Mouse (Mus musculus): ENCODE data around the gene Lin9. TPM values are rescaled to one million over a fixed set of nuclear protein-coding genes. Genes with fewer than 3 reads are reported as not detected.
"Not testable (repeated sequence)": the region's sequence is repeated elsewhere in the genome, so short reads cannot be mapped to it uniquely, and the experiment has no call there.

The Lin9 gene
- 11.7 and 13.5 TPM in 2 replicates for polyA plus RNA-seq (2015; fragmentation: Nextera tagmentation; extraction: Ambion mirVana)

GRCm38 (mm10) chr1:180641137-180641517 lies at the start of gene Lin9:
Gene Lin9 (plus strand): TSS chr1:180641150.
- peak; percentile 94 for ATAC-seq (ENCODE audit: low read depth)
- H3K27ac ChIP-seq (replicated peaks), result peak within 1 kb of the TSS; percentile 91
- WGBS, result 0% methylated on average over 46 of the region's 47 CpGs

GRCm38 (mm10) chr1:180600578-180600977 lies 40.4 kb upstream of the Lin9 start:
- no peak for ATAC-seq (ENCODE audit: low read depth)
- WGBS, result 87% methylated on average over 6 of the region's 6 CpGs
- no peaks in the 10 kb centered on the region for H3K9me3 ChIP-seq

More at GRCm38 (mm10) chr1:180641137-180641517, at the start of gene Lin9:
- Histone ChIP-seq H3K36me3 (no peaks in the 10 kb centered on the region), H3K9me3 (no peaks in the 10 kb centered on the region), H3K27me3 (no peaks in the 10 kb centered on the region), H3K4me2 (peak within 1 kb of the TSS; percentile 90), H3K4me1 (replicated peaks) (peaks cover 34% of the 10 kb centered on the region), H3K9ac (peak within 1 kb of the TSS; percentile 82), H3K4me3 (peak within 1 kb of the TSS; percentile 96)

GRCm38 (mm10) chr1:180601806-180602205 lies 39.1 kb upstream of the Lin9 start:
- ATAC-seq (ENCODE audit: low read depth), result no peak
- Histone ChIP-seq H3K9ac (no peak overlapping the region), H3K27me3 (no peaks in the 10 kb centered on the region), H3K9me3 (no peaks in the 10 kb centered on the region), H3K27ac (replicated peaks) (no peak overlapping the region), H3K4me3 (no peak overlapping the region), H3K36me3 (peaks cover 76% of the 10 kb centered on the region), H3K4me1 (replicated peaks) (no peaks in the 10 kb centered on the region), H3K4me2 (no peak overlapping the region)
- WGBS, result 93% methylated on average over 6 of the region's 6 CpGs

More at GRCm38 (mm10) chr1:180600578-180600977, 40.4 kb upstream of the Lin9 start:
- Histone ChIP-seq H3K9ac (no peak overlapping the region), H3K4me1 (replicated peaks) (no peaks in the 10 kb centered on the region), H3K27me3 (no peaks in the 10 kb centered on the region), H3K4me2 (no peak overlapping the region), H3K4me3 (no peak overlapping the region), H3K36me3 (peaks cover 89% of the 10 kb centered on the region), H3K27ac (replicated peaks) (no peak overlapping the region)

DNA sequence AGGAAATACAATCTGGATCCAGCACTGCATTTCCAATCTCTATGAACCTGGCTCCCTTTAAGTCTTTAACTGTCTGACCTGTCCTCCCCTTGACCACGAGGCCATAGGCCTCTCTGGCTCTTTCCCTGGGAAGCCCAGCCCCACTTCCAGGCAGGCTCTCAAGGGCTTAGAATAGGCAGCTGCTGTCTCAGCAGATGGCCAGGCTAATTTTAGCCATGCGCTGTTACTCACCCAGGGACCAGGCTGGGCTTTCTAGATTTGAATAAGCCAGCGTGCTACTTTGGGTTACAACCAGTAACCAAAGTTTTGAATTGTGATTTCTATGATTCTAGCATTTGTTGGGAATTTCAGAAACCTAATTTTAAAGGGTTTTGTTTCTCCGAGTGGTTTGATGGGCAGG lies 36.4 kb upstream of the Lin9 start:
- H3K4me2 ChIP-seq, result no peak overlapping the region
- H3K36me3 ChIP-seq, result peaks cover 49% of the 10 kb centered on the region
- no peak for ATAC-seq (ENCODE audit: low read depth)
- H3K4me3 ChIP-seq, result no peak overlapping the region
- no peaks in the 10 kb centered on the region for H3K4me1 ChIP-seq (replicated peaks)
- WGBS, result 74% methylated on average over 4 of the region's 4 CpGs
- H3K27me3 ChIP-seq, result no peaks in the 10 kb centered on the region
- H3K9ac ChIP-seq, result no peak overlapping the region
- no peaks in the 10 kb centered on the region for H3K9me3 ChIP-seq
- H3K27ac ChIP-seq (replicated peaks), result no peak overlapping the region

GRCm38 (mm10) chr1:180606106-180606505 lies 34.8 kb upstream of the Lin9 start:
- no peak overlapping the region for H3K27ac ChIP-seq (replicated peaks)
- H3K27me3 ChIP-seq, result no peaks in the 10 kb centered on the region
- H3K4me3 ChIP-seq, result no peak overlapping the region
- no peaks in the 10 kb centered on the region for H3K9me3 ChIP-seq
- ATAC-seq (ENCODE audit: low read depth), result no peak
- WGBS, result 73% methylated on average over 3 of the region's 3 CpGs
- H3K4me2 ChIP-seq, result no peak overlapping the region
- H3K4me1 ChIP-seq (replicated peaks), result no peaks in the 10 kb centered on the region
- peaks cover 33% of the 10 kb centered on the region for H3K36me3 ChIP-seq
- H3K9ac ChIP-seq, result no peak overlapping the region

DNA sequence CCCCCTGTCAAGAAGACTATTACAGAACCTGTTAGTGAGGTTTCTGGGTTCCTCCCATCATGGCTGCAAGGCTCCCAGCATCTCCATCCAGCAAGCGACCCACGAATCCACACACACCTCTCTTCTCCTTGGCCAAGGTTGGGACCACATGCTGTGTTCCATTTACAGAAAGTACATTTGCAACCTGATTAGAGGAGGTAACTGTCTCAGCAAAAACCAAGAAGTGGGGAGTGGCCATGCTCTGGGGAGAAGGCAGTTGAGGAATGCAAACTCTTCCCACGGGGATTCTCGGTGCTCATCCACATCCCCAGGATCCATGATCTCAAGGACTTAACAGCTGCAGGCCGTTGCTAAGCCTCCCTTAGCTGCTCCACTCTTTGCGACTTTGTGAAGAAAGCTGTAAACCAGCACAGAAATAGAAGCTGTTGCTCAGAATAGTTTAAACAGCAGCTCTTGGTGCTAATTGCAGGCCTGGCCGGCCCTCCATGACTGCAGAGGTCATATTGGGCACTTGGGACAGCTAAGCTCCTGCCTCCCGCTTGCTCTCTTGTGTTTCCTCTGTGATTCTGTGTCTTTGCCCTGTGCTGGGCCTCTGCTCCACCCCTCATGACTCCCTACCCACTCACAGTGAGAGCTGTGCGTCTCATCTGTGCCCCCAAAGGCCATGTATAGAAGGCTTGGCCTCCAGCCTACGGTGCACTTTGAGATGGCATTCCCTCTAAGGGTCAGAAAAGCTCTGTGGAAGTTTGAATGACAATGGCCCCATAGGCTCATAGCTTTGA lies 34.0 kb upstream of the Lin9 start:
- H3K9ac ChIP-seq, result no peak overlapping the region
- ATAC-seq (ENCODE audit: low read depth), result no peak
- no peak overlapping the region for H3K27ac ChIP-seq (replicated peaks)
- no peaks in the 10 kb centered on the region for H3K27me3 ChIP-seq
- no peaks in the 10 kb centered on the region for H3K9me3 ChIP-seq
- no peaks in the 10 kb centered on the region for H3K4me1 ChIP-seq (replicated peaks)
- 66% methylated on average over 10 of the region's 10 CpGs for WGBS
- peaks cover 25% of the 10 kb centered on the region for H3K36me3 ChIP-seq
- no peak overlapping the region for H3K4me2 ChIP-seq
- no peak overlapping the region for H3K4me3 ChIP-seq

GRCm38 (mm10) chr1:180607578-180607879 lies 33.4 kb upstream of the Lin9 start:
- WGBS, result 87% methylated on average over 2 of the region's 2 CpGs
- H3K27me3 ChIP-seq, result no peaks in the 10 kb centered on the region
- peaks cover 20% of the 10 kb centered on the region for H3K36me3 ChIP-seq
- ATAC-seq (ENCODE audit: low read depth), result no peak
- H3K4me2 ChIP-seq, result no peak overlapping the region
- H3K4me3 ChIP-seq, result no peak overlapping the region
- no peak overlapping the region for H3K9ac ChIP-seq
- H3K9me3 ChIP-seq, result no peaks in the 10 kb centered on the region
- H3K4me1 ChIP-seq (replicated peaks), result no peaks in the 10 kb centered on the region
- no peak overlapping the region for H3K27ac ChIP-seq (replicated peaks)

DNA sequence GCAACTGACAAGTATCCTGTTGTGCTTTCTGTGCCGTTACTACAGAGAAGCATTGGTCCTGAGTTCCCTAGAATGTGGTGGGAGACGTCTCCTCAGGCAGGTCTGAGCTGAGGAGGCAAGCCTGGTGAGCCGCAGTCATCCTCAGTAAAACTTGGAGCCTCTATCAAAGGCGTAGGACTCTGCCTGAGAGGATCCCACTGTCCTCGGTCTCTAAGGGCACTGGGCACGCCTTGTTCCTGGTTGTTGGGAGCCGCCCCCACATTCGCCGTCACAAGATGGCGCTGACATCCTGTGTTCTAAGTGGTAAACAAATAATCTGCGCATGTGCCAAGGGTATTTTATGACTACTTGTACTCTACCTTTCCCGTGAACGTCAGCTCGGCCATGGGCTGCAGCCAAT lies 29.1 kb upstream of the Lin9 start:
- H3K4me3 ChIP-seq, result not testable (repeated sequence)
- WGBS, result 92% methylated on average over 11 of the region's 14 CpGs

GRCm38 (mm10) chr1:180616762-180617161 lies 24.2 kb upstream of the Lin9 start:
- WGBS, result 98% methylated on average over 3 of the region's 3 CpGs
- H3K36me3 ChIP-seq, result no peaks in the 10 kb centered on the region
- ATAC-seq (ENCODE audit: low read depth), result no peak

More for the DNA sequence above, 29.1 kb upstream of the Lin9 start:
- H3K4me1 ChIP-seq (replicated peaks); H3K4me2 ChIP-seq; ATAC-seq (ENCODE audit: low read depth); H3K9me3 ChIP-seq; H3K9ac ChIP-seq; H3K36me3 ChIP-seq; H3K27me3 ChIP-seq; H3K27ac ChIP-seq (replicated peaks): not testable (repeated sequence)

DNA sequence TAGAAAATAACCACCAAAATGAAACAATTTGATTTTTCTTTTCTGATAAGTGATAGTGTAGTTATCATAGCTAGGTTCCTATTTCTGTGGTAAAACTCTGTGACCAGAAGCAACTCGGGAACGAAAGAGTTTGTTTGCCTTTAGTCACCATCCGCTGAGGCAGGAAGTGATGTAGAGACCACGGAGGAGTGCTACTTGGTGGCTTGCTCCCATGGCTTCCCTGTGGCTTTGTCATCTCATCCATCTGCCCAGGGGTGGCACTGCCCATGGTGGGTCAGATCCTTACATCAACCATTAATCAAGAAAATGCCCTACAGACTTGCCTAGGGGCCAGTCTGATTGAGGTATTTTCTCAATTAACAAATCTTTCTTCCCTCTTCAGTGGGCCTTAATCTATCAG lies 18.6 kb upstream of the Lin9 start:
- no peaks in the 10 kb centered on the region for H3K9me3 ChIP-seq
- H3K4me2 ChIP-seq, result no peak overlapping the region
- H3K4me1 ChIP-seq (replicated peaks), result no peaks in the 10 kb centered on the region
- H3K4me3 ChIP-seq, result no peak overlapping the region
- no peaks in the 10 kb centered on the region for H3K36me3 ChIP-seq
- H3K9ac ChIP-seq, result no peak overlapping the region
- no peaks in the 10 kb centered on the region for H3K27me3 ChIP-seq
- no peak overlapping the region for H3K27ac ChIP-seq (replicated peaks)
- WGBS, result 90% methylated on average over 4 of the region's 4 CpGs
- no peak for ATAC-seq (ENCODE audit: low read depth)

More at GRCm38 (mm10) chr1:180616762-180617161, 24.2 kb upstream of the Lin9 start:
- Histone ChIP-seq H3K9me3 (no peaks in the 10 kb centered on the region), H3K27ac (replicated peaks) (no peak overlapping the region), H3K4me2 (no peak overlapping the region), H3K4me3 (no peak overlapping the region), H3K4me1 (replicated peaks) (no peaks in the 10 kb centered on the region), H3K9ac (no peak overlapping the region), H3K27me3 (no peaks in the 10 kb centered on the region)

GRCm38 (mm10) chr1:180623911-180624310 lies 17.0 kb upstream of the Lin9 start:
- no peak overlapping the region for H3K9ac ChIP-seq
- no peak overlapping the region for H3K4me3 ChIP-seq
- H3K4me2 ChIP-seq, result no peak overlapping the region
- no peaks in the 10 kb centered on the region for H3K36me3 ChIP-seq
- 93% methylated on average over 2 of the region's 2 CpGs for WGBS
- no peaks in the 10 kb centered on the region for H3K4me1 ChIP-seq (replicated peaks)
- no peak for ATAC-seq (ENCODE audit: low read depth)
- H3K27me3 ChIP-seq, result no peaks in the 10 kb centered on the region
- H3K9me3 ChIP-seq, result no peaks in the 10 kb centered on the region
- no peak overlapping the region for H3K27ac ChIP-seq (replicated peaks)

DNA sequence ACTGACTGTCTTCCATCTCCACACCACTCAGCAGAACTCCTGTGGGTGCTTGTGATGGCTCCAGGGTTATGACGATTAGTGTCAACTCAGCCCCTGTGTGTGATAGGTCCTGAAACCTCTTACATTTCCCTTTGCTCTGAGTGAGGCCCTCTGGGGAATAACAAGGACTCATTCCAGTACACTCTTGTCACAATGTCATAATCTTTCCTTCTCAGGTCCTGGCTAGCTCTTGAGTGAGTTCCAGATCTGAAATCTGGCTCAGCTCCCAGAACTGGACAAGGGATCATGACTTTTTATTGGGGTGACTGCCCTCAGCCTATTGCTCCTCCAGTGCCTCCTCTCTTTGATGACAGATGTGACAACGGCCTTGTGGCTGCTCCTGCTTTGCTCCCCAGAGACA lies 14.8 kb upstream of the Lin9 start:
- Histone ChIP-seq H3K4me3 (no peak overlapping the region), H3K36me3 (no peaks in the 10 kb centered on the region), H3K27ac (replicated peaks) (no peak overlapping the region), H3K9ac (no peak overlapping the region), H3K27me3 (no peaks in the 10 kb centered on the region), H3K9me3 (no peaks in the 10 kb centered on the region), H3K4me2 (no peak overlapping the region), H3K4me1 (replicated peaks) (no peaks in the 10 kb centered on the region)
- 71% methylated on average over 2 of the region's 2 CpGs for WGBS
- no peak for ATAC-seq (ENCODE audit: low read depth)

DNA sequence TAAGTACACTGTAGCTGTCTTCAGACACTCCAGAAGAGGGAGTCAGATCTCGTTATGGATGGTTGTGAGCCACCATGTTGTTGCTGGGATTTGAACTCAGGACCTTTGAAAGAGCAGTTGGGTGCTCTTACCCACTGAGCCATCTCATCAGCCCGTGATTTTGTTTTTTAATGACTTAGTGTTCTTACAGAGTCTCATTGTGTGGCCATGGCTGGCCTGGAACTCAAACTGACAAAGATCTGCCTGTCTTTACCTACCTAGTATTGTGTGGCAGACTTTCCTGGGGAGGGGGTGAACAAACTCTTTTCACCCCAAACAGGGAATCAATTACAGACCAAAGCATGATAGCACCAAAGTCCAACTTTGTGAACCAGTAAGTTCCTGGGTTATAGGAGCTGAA lies 3.2 kb upstream of the Lin9 start:
- not testable (repeated sequence) for H3K27me3 ChIP-seq; ATAC-seq (ENCODE audit: low read depth); H3K9me3 ChIP-seq; H3K27ac ChIP-seq (replicated peaks); H3K4me2 ChIP-seq; H3K36me3 ChIP-seq; H3K9ac ChIP-seq; H3K4me3 ChIP-seq
- WGBS, result 83% methylated on average over 2 of the region's 2 CpGs
- H3K4me1 ChIP-seq (replicated peaks), result peaks cover 24% of the 10 kb centered on the region
